Mouse (Mus musculus): ENCODE measurements around the gene Prss29.

The Prss29 gene

DNA sequence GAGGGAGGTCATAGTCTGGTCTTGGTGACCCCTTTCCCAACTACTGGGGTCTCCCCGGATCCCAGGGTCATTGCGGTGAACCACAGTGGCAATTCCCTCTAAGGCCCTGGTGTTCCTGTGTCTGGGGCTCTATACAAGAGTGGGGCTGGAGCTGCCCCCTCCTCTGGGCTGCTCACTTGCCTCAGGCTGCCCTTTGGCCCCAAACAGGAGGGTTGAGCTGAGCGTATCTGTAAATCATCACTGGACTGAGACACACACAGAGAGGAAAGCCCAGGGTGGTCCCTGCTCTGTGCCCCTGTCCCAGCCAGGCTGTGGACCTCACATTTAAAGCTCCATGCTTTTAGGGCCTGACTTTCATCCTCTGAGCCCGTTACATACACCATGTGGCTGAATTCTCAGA lies 19.8 kb downstream of the Prss29 start:
- in situ Hi-C loops (cut with MboI; ENCODE audit: unreplicated experiment in 2 of 2): no loop called here

DNA sequence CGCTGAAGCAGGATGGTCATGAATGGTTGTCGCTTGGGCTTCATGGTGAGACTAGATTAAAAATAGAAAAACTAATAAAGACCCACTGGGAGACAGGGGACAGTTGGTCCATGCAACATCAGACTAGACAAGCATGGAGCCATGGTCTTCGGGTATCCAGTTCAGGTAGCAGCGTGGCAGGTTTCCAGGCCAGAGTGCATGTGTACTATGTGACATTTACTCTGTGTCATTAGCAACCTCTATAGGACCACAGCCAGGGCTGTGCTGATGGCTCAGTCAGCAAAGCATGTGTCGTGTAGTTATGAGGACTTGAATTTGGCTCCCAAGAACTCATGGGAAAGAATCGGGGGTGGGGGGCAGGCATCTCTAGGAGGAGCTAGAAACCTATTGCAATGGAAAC lies 21.5 kb downstream of the Prss29 start:
- in situ Hi-C loops (cut with MboI; ENCODE audit: unreplicated experiment in 2 of 2): no loop called here

DNA sequence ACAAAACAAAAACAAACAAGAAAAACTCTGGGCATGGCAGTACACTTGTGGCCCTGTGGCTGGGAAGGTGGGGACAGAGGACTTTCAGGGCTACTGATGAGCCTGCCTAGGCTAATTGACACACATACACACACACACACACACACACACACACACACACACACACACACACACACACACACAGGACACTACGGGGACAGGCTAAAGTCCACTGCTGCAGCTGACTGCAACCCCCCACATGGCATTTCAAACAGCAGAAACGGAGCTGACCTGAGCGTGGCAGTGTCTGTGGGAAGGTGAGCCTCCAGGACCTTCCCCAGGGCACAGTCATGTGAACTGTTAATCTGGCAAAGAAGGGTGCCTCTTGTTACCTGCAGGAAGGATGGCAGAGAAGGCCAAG lies 23.0 kb downstream of the Prss29 start:
- in situ Hi-C loops (cut with MboI; ENCODE audit: unreplicated experiment in 2 of 2): no loop called here

DNA sequence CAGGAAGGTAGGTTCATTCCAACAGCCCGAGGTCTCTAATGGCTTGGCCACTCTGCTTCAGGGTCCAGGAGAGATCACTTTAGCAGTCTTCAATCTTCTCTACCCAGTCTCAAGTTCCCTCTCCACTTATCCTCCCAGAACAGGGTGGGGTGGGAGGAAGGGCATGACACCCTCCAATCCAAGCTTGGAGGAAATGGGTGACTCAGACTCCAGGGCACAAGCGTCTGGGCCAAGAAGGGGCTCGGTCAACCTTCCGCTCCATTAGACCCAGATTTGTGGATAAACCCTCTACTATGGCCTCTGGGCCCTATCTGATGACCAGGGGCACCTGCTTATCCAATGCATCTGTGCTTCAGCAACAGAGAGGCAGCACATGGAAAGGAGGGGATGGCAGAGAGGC lies 27.0 kb downstream of the Prss29 start, which contains the start of gene Tpsab1:
Tpsab1 (minus strand) TSS at position 101 of the 400 bp plus-strand sequence.
- in situ Hi-C loops (cut with MboI; ENCODE audit: unreplicated experiment in 2 of 2): no loop called here

- in situ Hi-C loops (cut with MboI; ENCODE audit: unreplicated experiment in 2 of 2): loop anchor here (5.0 to 10.0 kb wide), 4 partner anchors 74 to 626 kb away; partner anchors contain the start of genes Mapk8ip3 (in 2 of the 2) and Msrb1 (in 1 of the 2)
These were observed 42.8 kb downstream of the Prss29 start for GRCm38 (mm10) chr17:25361291-25361690.

DNA sequence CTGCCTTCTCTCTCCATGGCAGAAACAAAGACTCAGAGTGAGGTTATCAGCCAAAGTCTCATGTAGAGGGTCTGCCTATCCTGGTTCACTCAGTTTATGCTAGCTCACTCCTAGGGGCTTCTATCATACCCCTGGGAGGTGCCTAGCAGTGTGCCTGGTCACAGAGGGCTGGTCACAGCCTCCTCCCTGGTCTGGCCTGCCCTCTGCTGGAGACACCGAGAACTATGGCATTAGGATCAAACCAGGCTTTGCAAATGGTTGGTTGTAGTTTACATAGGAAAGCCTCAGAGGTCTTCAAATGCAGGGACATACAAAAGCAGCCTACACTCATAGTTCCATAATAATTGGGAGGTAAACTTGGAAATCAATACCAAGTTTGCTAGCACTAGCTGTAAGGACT lies 45.3 kb downstream of the Prss29 start:
- in situ Hi-C loops (cut with MboI; ENCODE audit: unreplicated experiment in 2 of 2): loop anchor here (5.0 to 10.0 kb wide), 4 partner anchors 76 to 629 kb away; partner anchors contain the start of genes Mapk8ip3 (in 2 of the 2) and Msrb1 (in 1 of the 2)

GRCm38 (mm10) chr17:25366005-25366404 lies 47.6 kb downstream of the Prss29 start, which contains the start of gene Tpsb2:
Gene Tpsb2, plus strand, starts transcription at chr17:25366305.
- in situ Hi-C loops (cut with MboI; ENCODE audit: unreplicated experiment in 2 of 2): loop anchor here (10.0 kb wide), 2 partner anchors 431 to 631 kb away; partner anchors contain the start of genes Mapk8ip3 (in 1 of the 2) and Msrb1 (in 1 of the 2)

GRCm38 (mm10) chr17:25368973-25369372 lies 50.5 kb downstream of the Prss29 start, which contains the start of gene Tpsg1:
Gene Tpsg1, plus strand, starts transcription at chr17:25369273.
- in situ Hi-C loops (cut with MboI; ENCODE audit: unreplicated experiment in 2 of 2): loop anchor here (10.0 kb wide), 2 partner anchors 434 to 634 kb away; partner anchors contain the start of genes Mapk8ip3 (in 1 of the 2) and Msrb1 (in 1 of the 2)
